Mouse (Mus musculus) thymus, postnatal 10 days (tissue): ENCODE data around the gene Txnl4b.

Experiments
- DNase-seq, 2 experiments: peaks; one replicate each; pipeline ENCODE4 v3.0.0; 2021; ENCODE audit warnings: low spot score in 2 of 2

Txnl4b gene

DNA sequence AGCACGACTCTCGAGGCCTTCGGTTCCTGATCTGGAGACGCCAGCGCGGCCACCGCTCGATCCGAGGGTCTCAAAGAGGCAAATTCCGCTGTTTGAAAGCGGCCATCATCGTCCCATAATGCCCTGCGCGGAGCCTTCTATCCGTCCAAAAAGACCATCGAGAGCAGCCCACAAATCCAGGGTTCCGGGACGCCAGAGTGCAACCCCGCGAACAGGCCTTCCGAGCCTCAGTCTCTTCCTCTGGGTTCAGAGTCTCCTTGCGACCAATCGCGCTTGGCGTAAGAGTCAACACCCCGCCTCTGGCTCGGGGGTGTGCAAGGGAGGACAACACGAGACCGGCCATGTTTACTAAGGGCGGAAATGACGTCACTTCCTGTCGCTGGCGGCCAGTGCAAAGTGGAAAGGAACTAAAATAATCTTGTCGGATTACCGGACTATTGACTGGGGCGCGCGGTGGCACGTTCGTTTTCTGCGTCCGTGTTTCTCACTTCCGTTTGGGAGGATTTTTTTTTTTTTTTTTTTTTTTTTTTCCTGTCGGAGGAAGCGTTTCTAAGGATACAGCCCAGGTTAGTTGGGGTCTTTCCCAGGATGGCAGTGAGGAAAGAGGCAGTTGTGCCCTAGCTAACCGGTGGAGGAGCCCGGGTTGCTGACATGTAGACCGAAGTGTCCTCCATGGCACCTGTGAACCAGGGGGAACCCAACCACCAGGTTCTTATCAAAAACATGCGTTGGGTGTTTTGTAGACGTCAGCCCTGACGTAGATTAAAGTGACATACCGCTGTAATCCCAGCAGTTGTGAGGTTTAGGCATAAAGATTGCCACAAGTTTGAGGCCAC lies at the start of gene Txnl4b, which contains the start of gene Dhx38:
Gene Txnl4b (plus strand): TSS at position 395 of the 836 bp plus-strand sequence.
Gene Dhx38 (minus strand): TSS at position 364 of the 836 bp plus-strand sequence.
- DNase-seq = peak; percentile 97 to 98

DNA sequence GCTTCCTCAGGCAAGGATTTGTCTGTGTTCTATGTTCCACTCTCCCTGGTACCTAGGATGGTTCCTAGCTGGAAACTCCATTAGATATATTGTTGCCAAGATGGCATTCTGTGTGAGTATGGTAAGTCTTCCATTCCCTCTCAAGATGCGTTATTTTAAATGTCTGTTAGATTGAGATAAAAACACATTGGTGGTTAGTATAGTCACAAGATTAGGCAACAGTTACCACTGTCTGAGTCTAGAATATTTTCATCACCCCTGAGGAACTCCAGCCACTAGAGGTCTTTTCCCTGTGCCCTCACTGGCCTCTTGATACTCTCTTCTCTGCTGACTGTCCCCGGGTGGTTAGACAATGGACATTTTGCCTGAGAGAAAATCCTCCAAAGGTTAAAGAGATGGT lies 41.7 kb upstream of the Txnl4b start:
- no peak for DNase-seq

- DNase-seq = peak in 1 of 2 experiments; percentile 53
These were observed 30.3 kb upstream of the Txnl4b start for GRCm38 (mm10) chr8:109535140-109535990.

DNA sequence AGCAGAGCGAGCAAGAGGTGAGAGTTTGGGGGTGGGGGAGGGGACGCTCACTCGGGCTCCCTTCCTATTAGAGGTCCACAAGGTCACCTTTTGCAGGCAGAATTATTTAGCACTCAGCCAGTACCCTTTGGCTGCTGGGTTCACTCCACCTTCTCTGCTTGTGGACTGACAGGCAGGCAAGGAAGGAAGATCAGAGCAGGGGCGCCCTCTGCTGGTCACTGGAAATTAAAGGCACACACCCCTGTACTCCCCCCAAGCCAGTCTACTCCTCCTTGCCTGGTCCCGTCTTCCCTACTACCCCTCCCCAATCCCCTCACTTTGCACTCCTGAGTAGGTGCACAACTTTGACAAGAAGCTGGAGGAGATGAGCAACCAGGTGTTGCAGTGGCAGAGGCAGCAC lies 29.0 kb upstream of the Txnl4b start:
- peak; percentile 16 to 77 for DNase-seq

DNA sequence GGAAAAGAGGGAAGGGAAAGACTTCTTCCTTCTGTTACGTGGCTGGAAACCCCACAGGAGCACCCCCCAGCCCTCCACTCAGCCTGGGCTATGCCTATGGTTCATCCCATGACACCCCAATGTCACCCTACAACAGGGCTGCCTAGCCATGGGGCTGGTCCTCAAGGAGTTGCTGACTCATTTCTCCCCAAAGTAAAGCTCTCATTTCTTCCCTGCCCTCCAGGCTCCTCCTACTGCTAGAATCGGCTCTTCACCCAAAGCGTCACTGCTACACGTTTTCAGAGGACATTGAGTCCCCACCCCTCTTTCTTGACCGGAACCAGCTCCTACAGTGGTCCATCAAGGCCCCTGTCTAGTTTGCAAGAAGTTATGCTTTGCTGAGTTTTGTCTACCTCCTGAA lies 23.5 kb upstream of the Txnl4b start:
- no peak for DNase-seq

GRCm38 (mm10) chr8:109542748-109543519 lies 22.8 kb upstream of the Txnl4b start:
- no peak for DNase-seq

GRCm38 (mm10) chr8:109544049-109544448 lies 21.6 kb upstream of the Txnl4b start:
- no peak for DNase-seq

DNA sequence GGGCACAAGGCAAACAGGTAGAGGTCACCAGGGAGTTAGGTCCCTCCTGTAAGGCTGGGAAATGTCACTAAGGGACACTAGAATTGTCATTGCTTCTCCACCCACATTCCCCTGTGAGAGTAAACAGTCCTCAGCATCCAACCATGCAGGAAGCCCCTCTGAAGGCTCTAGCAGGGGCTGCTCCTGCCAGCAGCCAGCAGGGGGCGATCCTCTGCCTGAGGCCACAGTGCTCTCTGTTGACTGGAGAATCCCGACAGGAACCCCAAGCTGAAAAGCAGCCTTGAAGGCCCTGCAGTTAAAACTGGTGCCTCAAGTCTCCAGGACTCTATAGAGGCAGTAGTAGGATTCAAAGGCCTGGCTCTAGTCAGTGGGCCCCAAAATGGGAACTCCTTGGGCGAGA lies 14.0 kb upstream of the Txnl4b start:
- peak in 1 of 2 experiments; percentile 38 for DNase-seq

DNA sequence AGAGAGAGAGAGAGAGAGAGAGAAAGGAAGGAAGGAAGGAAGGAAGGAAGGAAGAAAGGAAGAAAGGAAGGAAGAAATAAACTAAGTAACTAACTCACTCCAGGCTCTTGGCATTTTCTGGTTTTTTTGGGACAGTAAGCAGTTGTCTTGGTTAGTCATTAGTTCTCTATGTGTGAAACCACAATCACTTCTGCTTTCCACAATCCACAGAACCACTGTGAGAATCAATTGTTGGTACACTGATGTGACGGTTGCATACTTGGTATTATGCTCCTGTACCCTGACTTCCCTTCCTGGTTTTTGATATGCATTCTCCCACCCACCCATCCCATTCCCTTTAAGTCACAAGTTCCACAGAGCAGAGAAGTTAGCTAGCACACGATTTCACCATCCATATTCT lies 1.8 kb upstream of the Txnl4b start:
- no peak for DNase-seq

DNA sequence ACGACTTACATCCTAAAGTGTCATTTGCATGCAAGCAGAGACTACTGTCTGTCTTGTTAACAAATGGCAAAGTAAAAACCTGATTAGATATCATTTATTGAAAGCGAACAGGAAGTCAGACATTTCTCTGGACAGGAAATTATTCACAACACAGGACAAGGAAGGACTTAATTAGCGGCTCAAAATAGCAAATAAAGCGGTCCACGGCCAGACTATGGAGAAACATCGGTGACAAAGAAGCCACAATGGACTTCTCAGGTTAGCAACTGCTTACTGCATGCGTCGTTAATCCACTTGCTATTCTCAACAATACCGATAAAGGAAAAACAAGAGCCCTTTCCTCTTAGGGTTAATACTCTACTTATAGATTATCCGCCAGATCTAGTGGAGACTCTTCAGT lies 926 bp upstream of the Txnl4b start:
- no peak for DNase-seq

GRCm38 (mm10) chr8:109571139-109571538 lies 5.4 kb downstream of the Txnl4b start:
- no peak for DNase-seq

DNA sequence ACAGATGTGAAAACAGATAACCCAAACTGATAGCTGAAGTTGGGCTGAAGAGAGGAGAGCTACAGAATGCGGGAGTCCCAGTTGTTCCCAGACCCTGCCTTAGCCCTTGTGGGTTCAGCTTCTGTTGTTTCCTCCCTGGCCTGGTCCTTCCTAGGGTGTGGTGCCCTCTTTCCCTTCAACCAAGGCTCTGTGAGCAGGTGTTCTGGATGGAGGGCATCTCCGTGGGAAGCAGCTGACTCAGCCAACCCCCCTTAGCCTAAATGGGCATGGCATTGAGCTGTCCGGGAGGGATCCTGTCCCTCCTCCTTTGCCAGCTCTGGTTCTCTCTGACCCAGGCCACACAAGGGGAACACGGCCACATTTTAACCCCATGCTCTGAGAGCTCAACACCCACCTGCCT lies 10.6 kb downstream of the Txnl4b start:
- no peak for DNase-seq

DNA sequence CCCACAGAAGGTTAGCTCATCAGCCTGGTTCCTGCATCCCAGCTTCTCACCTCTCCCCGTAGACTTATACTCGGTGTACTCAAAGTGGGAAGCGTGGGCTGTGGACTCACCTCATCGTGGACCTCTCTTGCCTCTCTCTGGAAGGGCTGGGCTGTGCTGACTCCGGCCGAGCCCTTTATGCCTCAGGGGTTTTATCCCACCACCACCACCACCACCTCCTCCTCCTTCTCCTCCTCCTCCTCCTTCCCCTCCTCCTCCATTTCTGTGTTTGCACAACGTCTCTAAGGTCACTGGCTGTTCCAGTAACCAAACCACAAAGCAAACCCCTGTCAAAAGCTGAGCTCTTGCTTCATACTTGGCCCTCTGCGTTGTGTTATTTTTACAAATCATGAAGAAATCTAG lies 13.2 kb downstream of the Txnl4b start, which contains the start of gene Hp:
Gene Hp (minus strand): TSS at position 273 of the 402 bp plus-strand sequence.
- no peak for DNase-seq

GRCm38 (mm10) chr8:109584293-109584692 lies 18.6 kb downstream of the Txnl4b start:
- no peak for DNase-seq

DNA sequence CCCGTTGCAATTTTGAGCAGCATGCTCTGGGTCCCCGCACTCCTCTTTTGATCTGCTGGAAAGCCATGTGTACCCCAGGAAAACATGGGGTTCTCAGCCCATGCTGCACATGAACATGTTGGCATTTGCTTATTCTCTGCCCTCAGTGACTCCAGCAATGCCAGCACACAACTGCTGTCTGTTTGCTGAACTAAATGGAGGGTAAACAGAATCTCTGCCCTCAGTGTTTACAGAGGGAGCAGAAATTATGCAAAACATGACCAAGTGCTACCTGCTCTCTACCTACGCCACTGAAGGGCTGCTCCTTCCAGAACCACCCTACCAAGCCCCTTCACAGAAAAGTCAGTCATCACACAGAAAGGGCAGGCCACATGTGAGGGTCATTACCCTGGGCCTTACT lies 19.1 kb downstream of the Txnl4b start:
- DNase-seq = no peak

DNA sequence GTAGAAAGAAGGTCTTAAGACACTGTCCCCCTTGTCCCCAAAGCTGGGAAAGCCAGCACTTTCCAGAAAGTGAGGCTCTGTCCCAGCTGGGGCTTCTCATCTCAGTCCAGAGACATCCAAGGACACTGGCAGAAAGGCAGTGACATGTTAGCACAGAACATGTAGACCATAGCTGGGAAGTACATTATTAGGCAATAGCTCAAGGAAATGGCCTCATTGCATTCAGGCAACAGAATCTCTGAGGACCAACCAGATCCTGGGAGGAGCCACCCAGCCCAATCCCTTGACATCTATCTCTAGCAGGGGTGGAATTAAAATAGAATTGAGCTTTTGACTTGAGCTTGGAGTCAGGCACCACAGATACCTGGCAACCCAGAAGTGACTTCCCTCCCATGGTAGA lies 20.0 kb downstream of the Txnl4b start:
- DNase-seq = no peak

DNA sequence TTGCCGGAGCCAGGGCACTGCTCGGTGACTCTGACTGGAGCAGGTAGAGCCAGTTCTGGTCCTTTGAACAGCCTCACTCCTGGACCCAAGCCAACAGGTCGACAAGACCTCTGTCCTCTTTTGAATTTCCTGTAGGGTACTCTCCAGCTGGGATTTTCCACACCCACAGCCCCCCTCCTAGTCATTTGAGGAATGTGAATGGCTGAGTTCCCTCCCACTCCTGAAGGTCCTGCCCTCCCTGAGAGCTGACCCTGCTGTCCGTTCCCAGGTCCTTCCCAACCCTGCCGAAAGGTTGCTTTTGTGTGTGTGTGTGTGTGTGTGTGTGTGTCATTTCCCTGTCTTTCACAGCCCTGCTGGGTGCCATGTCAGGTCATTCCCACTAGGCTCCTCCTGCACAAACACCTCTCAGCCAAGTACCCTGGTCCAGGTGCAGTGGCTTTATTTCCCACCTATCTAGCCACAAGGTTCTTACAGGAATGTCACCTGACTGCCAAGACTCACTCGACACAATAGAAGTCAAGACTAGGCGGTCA lies 21.3 kb downstream of the Txnl4b start:
- DNase-seq = no peak

DNA sequence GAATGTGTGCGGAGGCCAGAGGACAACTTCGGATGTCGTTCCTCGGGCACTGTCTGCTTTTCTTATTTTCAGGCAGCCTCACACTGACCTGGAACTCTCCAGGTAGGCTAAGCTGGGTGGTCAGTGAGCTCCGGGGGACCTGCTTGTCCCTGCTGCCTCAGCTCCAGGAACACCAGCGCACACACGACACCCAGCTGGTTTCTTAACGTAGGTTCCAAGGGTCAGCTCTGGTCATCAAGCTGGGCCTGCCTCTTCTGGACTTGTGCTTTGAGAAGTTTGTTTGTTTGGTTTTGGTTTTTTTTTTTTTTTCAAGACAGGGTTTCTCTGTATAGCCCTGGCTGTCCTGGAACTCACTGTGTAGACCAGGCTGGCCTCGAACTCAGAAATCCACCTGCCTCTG lies 25.2 kb downstream of the Txnl4b start:
- no peak for DNase-seq

- DNase-seq = no peak
These were observed 25.7 kb downstream of the Txnl4b start for GRCm38 (mm10) chr8:109591367-109591766.

- no peak for DNase-seq
These were observed 26.5 kb downstream of the Txnl4b start for GRCm38 (mm10) chr8:109592164-109592563.

GRCm38 (mm10) chr8:109593117-109593788 lies 27.6 kb downstream of the Txnl4b start:
- DNase-seq = peak in 1 of 2 experiments; percentile 36
